Mouse (Mus musculus) forebrain, embryonic 10.5 days (tissue): ENCODE data around the gene Aldh1l1. TPM values are rescaled to one million over a fixed set of nuclear protein-coding genes. Genes with fewer than 3 reads are reported as not detected.
A peak's percentile ranks its signal among the peaks of the same experiment; 100 is the strongest.

Source experiments
- DNase-seq: peaks from one replicate; pipeline ENCODE4 v3.0.0-alpha.2; 2017; ENCODE audit warnings: low spot score; ENCODE audit errors: extremely low spot score
- H3K27ac ChIP-seq: fragments of 300-500 bp; sonication (generic); 2 replicates; pipeline ENCODE4 v1.5.1; 2016; ENCODE audit warnings: mild to moderate bottlenecking
- H3K27me3 ChIP-seq: fragments of 300-500 bp; sonication (generic); 2 replicates; pipeline ENCODE4 v1.6.1; 2016; ENCODE audit warnings: mild to moderate bottlenecking; ENCODE audit not compliant: poor library complexity, severe bottlenecking
- H3K36me3 ChIP-seq: fragments of 300-500 bp; sonication (generic); replicated peaks from 2 replicates; pipeline ENCODE4 v1.6.1; 2016; ENCODE audit warnings: mild to moderate bottlenecking, moderate library complexity
- H3K4me1 ChIP-seq: fragments of 300-500 bp; sonication (generic); 2 replicates; pipeline ENCODE4 v1.6.1; 2016
- H3K4me3 ChIP-seq: fragments of 300-500 bp; sonication (generic); 2 replicates; pipeline ENCODE4 v1.5.1; 2016; ENCODE audit warnings: mild to moderate bottlenecking, moderate library complexity
- H3K9me3 ChIP-seq: fragments of 300-500 bp; sonication (generic); 2 replicates; pipeline ENCODE4 v1.6.1; 2016; ENCODE audit warnings: mild to moderate bottlenecking, moderate library complexity
- WGBS: fragments of 180-500 bp; shearing (Covaris S2); methylation state at CpG from one replicate; pipeline ENCODE4 v1.1.7; 2016; 5-methylcytosine and 5-hydroxymethylcytosine counted together
- polyA plus RNA-seq: library from polyadenylated mRNA; unstranded; fragments of >200 nt; fragmentation: Nextera tagmentation; extraction: Ambion mirVana; gene quantifications from 2 replicates; pipeline ENCODE4 v1.2.1, GENCODE M21; 2016

The Aldh1l1 gene
- polyA plus RNA-seq, 1 experiment from 2014 or later = 1.7 TPM

DNA sequence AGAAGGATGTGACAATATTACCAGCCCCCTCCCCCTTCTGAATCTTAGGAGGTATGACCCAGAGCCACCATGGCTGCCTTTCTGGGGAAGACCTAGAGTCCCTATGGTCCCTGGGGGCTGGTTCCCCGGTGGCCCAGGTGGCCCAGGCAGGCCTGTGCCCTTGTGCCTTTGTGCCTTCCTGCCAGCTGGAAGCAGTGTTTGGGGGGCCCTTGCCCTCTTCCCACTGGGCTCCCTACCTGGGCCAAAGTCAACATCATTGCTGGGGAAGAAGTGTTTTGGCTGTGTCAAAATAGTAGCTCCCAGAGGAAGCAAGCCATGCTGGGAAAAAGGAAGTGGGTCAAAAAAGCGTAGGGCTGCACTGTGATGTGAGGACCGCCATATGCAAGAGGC, 11.9 kb upstream of the Aldh1l1 start:
- 89% methylated on average over 3 of the region's 3 CpGs for WGBS

DNA sequence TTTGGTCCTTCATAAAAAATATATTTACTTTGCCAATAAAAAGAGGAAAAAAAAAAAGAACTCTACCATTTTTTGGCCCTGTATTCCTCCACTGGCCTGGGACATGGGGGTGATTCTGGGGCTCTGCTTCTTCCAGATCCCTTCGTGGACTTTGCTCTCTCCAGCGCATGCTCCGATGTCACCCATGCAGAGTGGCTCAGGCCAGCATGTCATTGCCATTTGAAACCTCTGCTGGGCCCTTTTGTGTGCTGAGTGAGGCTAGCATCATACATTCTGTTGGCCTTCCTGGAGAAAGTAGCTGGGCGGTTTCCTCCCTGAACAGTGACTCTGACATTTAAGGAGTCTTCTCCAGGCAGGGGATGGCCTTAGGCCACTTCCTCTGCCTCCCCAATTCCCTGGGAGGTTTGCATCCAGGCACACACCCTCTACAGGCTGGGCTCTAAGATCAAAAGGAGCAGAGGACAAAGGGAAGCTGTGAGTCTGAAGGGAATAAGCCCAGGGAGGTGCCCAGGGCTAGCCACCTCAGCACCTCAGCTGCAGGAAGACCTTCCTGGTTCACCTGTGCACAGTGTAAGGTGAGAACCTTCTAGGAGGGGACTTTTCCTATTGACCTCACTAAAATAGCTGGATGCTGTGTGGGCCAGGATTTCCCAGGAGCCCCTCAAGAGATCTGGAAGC, 10.9 kb upstream of the Aldh1l1 start:
- Histone ChIP-seq H3K27ac (no peak overlapping the region), H3K27me3 (no peaks in the 10 kb centered on the region), H3K4me3 (no peak overlapping the region), H3K36me3 (0 out of 2 replicates have a peak, but pooled peaks cover 2% of the 10 kb centered on the region), H3K4me1 (peaks cover 22% of the 10 kb centered on the region), H3K9me3 (no peaks in the 10 kb centered on the region)
- 80% methylated on average over 4 of the region's 4 CpGs for WGBS
- no peak for DNase-seq

More for the DNA sequence above, 11.9 kb upstream of the Aldh1l1 start:
- H3K36me3 ChIP-seq = 0 out of 2 replicates have a peak, but pooled peaks cover 8% of the 10 kb centered on the region
- peaks cover 22% of the 10 kb centered on the region for H3K4me1 ChIP-seq
- H3K27me3 ChIP-seq = no peaks in the 10 kb centered on the region
- no peak overlapping the region for H3K4me3 ChIP-seq
- no peak for DNase-seq
- no peak overlapping the region for H3K27ac ChIP-seq
- H3K9me3 ChIP-seq = no peaks in the 10 kb centered on the region

DNA sequence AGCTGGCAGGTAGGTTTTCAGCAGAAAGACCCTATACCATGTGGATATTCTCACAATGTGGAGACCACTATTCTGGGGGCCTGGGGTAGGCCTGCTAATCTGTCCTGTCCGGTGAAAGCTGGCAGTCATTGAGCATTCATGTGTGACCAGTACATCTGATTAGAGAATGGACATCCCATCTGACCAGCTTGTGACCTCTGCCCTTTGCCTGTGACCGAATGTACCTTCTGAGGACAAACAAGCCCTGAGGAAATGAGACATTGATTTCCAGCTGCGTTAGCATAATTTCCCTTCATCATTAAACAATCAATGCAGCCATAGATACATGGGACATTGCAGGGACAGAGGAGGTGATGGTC, 10.4 kb upstream of the Aldh1l1 start:
- Histone ChIP-seq H3K27ac (no peak overlapping the region), H3K9me3 (no peaks in the 10 kb centered on the region), H3K36me3 (0 out of 2 replicates have a peak, but pooled peaks cover 2% of the 10 kb centered on the region), H3K4me3 (no peak overlapping the region), H3K4me1 (peaks cover 22% of the 10 kb centered on the region), H3K27me3 (no peaks in the 10 kb centered on the region)
- no peak for DNase-seq
- 73% methylated on average over 3 of the region's 3 CpGs for WGBS

DNA sequence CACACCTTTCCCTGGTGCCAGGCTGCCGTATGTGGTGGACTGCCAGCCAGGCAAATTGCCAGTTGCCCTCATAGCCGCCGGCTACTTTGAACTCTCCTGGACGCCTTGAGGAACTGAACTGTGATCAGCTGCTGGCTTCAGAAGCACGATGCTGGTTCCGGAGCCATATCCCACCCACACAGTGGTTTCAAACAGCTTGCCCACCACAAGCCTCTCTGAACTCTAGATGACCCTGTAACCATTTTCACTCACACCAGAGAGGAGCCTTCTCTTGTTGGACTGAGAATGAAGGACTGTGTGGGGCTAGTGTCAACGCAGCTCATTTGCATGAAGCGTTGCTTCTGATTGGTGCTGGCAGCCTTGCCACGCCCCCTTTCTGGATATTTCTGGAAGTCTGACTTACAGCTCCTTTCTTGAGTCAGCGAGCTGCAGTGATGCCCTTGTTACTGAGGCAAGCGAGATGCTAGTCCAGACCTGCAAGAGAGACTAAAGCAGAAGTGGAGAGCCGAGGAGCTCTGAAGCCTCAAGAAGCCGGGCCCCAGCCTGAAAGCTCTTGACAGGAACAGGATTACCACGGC, 9.2 kb upstream of the Aldh1l1 start:
- Histone ChIP-seq H3K27ac (no peak overlapping the region), H3K4me1 (peaks cover 14% of the 10 kb centered on the region), H3K27me3 (no peaks in the 10 kb centered on the region), H3K9me3 (no peaks in the 10 kb centered on the region), H3K4me3 (no peak overlapping the region), H3K36me3 (0 out of 2 replicates have a peak, but pooled peaks cover 2% of the 10 kb centered on the region)
- DNase-seq = no peak
- WGBS = 81% methylated on average over 14 of the region's 14 CpGs

DNA sequence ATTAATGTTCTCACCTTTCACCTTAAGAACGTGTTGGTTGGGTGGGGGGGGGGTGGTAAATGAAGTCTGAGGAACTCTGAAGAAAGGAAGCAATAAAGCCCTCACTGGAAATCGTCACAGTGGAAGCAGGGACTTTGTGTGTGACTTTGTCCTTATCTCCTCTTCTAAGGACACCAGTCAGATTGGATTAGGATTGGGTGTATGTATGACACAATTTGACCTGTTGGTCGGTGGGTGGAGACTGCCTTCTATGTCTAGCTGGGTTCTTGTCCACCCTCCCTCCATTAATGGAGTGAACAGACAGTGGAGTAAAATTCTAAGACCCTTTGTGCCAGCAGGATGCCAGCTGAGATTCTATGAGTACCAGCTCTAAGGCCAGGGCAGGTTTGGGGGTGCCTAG, 2.0 kb upstream of the Aldh1l1 start:
- H3K4me3 ChIP-seq = no peak overlapping the region
- H3K36me3 ChIP-seq = no peaks in the 10 kb centered on the region
- H3K9me3 ChIP-seq = no peaks in the 10 kb centered on the region
- H3K4me1 ChIP-seq = no peaks in the 10 kb centered on the region
- H3K27ac ChIP-seq = no peak overlapping the region
- no peaks in the 10 kb centered on the region for H3K27me3 ChIP-seq
- WGBS = 78% methylated on average over 3 of the region's 3 CpGs
- no peak for DNase-seq

DNA sequence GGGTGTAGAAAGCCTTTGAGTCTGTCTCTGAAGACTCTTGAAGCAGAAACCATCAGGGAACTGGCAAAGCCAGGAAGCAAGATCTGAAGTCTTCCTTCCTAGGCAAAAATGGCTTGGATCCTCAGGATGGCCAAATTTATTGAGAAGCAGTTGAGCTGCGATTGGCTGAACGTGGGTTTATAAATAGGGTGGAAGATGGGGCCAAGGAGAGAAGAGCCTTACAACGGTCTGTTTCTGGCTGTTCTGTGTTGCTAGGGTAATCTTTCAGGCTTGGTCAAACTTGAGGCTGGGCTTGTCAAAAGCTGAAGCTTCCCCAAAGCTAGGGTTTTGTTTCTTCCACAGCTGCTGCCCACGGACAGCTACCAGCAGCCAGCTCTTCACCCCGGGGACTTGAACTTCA, 1.4 kb upstream of the Aldh1l1 start:
- H3K9me3 ChIP-seq = no peaks in the 10 kb centered on the region
- no peak overlapping the region for H3K4me3 ChIP-seq
- DNase-seq = no peak
- H3K36me3 ChIP-seq = no peaks in the 10 kb centered on the region
- WGBS = 84% methylated on average over 5 of the region's 5 CpGs
- no peaks in the 10 kb centered on the region for H3K27me3 ChIP-seq
- no peak overlapping the region for H3K27ac ChIP-seq
- no peaks in the 10 kb centered on the region for H3K4me1 ChIP-seq

DNA sequence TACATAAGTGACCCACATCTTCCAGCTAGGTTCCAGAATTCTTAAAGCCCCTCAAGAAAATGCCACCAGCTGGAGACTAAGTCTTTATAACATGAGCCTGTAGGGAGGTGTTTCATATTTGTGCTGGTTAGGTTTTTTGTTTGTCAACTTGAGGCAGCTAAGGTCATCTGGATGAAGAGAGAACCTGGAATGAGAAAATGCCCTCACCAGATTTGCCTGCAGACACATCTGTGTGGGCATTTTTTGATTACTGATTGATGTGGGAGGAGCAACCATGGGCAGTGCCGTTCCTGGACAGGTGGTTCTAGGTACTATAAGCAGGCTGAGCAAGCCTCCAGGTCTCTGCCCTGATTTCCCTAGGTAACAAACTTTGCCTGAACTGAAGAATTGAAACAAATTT, 1.3 kb downstream of the Aldh1l1 start:
- no peaks in the 10 kb centered on the region for H3K4me1 ChIP-seq
- no peak overlapping the region for H3K4me3 ChIP-seq
- H3K9me3 ChIP-seq = no peaks in the 10 kb centered on the region
- DNase-seq = no peak
- H3K27ac ChIP-seq = no peak overlapping the region
- WGBS = 92% methylated on average over 1 of the region's 1 CpGs
- H3K27me3 ChIP-seq = no peaks in the 10 kb centered on the region
- H3K36me3 ChIP-seq = no peaks in the 10 kb centered on the region

DNA sequence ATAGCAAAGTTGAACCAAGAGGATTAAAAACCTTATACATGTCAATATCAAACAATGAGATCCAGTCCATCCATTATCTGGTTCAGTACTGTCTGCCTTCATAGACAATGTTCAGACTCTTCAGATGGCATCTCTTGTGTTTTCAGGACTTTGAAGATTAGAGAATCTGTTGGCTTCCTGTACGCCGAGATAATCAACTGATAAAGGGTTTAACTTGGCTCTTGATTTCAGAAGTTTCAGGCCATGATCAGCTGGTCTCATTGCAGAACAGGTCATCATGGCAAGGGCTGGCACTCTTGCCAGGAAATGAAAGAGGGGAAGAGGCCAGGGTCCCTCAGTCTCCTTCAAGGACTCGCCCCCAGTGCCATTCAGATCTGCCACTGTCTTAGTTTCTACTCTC, 3.3 kb downstream of the Aldh1l1 start:
- no peak overlapping the region for H3K4me3 ChIP-seq
- no peaks in the 10 kb centered on the region for H3K36me3 ChIP-seq
- H3K27ac ChIP-seq = no peak overlapping the region
- H3K27me3 ChIP-seq = no peaks in the 10 kb centered on the region
- DNase-seq = no peak
- no peaks in the 10 kb centered on the region; the same call in 1 of the 2 replicates for H3K4me1 ChIP-seq
- no peaks in the 10 kb centered on the region for H3K9me3 ChIP-seq
- WGBS = 90% methylated on average over 3 of the region's 3 CpGs

DNA sequence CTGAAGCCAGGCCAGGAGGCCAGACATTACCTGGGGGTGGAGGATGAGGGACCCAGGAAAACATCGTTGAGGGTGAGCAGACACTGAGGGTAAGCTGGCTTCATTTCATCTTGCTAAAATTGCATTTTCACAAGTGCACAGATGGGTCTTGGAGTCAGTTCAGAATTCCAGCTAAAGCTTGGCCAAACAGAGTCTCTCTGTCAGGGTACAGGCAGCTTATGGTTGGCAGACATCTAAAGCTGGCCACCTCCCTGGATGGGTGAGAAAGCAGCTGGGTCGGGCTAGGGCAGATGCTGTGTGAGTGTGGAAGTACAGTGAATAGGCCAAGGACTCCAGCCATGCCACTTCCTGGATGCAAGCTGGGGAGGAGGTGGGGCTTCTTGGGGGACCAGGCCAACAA, 4.7 kb downstream of the Aldh1l1 start:
- no peaks in the 10 kb centered on the region for H3K36me3 ChIP-seq
- no peak overlapping the region for H3K4me3 ChIP-seq
- peaks cover 8% of the 10 kb centered on the region for H3K4me1 ChIP-seq
- 88% methylated on average over 2 of the region's 2 CpGs for WGBS
- H3K27me3 ChIP-seq = no peaks in the 10 kb centered on the region
- no peak for DNase-seq
- H3K27ac ChIP-seq = no peak overlapping the region
- no peaks in the 10 kb centered on the region for H3K9me3 ChIP-seq

DNA sequence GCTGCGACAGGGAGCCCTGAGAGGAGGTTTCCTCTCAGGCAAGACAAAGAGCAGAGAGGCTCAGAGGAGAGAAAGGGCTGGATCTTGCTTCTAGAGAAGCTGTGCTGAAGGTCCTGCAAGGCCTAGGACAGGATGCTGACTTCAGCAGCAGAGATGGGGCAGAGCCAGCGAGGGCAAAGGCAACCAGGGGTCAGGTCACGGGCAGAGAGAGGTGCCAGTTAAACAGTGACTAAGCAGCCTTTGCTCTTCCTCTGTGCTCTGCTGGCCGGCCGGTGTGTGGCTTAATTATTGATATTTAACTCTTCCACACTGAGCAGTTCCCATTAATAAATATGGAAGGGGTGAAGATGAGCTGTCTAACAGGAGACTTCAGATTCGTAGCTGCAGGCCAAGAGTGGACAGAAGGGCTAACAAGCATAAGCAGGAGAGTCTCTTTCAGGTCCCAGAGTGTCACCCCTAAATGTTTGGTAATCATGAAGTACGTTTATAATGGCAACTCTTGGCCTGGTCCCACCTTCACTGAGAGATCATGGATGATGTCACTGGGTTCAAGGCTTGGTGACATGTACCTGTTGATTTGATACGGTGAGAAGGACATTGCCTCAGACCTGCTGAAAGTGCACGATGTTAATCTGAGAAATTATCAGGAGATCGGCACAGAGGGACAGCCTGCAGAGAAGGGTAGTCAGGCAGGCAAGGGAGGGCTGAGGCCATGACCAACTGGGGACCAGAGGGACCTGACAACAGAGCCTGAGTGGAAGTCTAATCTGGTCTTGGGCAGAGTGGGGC, 5.9 kb downstream of the Aldh1l1 start:
- no peak overlapping the region for H3K4me3 ChIP-seq
- H3K27me3 ChIP-seq = no peaks in the 10 kb centered on the region
- DNase-seq = no peak
- 88% methylated on average over 10 of the region's 10 CpGs for WGBS
- H3K27ac ChIP-seq = no peak overlapping the region
- no peaks in the 10 kb centered on the region for H3K9me3 ChIP-seq
- H3K36me3 ChIP-seq = no peaks in the 10 kb centered on the region
- peaks cover 12% of the 10 kb centered on the region for H3K4me1 ChIP-seq

DNA sequence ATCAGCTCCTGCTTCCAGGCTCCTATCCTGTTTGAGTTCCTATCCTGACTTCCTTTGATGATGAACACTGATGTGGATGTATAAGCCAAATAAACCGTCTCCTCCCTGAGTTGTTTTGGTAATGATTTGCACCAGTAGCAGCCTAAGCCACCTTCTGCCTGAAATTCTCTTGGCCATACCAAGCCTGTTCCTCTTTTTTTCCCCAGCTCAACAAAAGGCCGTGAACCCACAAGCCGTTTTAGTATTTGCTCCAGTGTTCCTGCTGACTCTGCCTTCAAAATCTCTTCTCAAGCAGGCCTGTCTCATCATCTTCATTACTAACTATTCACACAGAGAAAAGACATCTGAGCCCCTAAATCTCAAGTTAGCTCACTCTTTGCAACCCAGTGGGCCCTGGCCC, 7.9 kb downstream of the Aldh1l1 start:
- H3K4me1 ChIP-seq = peaks cover 15% of the 10 kb centered on the region
- H3K27ac ChIP-seq = no peak overlapping the region
- WGBS = 87% methylated on average over 3 of the region's 3 CpGs

DNA sequence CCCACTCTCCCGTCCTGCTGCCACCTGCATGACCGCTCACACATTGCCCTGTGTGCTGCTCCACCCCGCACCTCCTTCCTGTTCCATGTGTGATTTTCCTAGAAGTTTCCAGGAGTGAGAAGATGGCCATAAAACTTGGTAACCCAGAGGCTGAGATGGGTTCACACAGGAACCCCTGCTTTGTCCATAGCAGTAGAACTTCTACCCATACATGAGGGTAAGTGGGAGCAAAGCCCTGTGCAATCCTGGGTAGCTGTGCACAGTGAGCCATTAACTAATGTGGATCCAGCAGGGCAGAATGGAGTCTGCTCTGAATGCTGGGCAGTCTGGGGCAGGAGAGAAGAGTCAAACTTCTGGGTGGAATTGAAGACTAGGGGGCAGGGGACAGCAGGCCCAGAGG, 8.3 kb downstream of the Aldh1l1 start:
- no peak for DNase-seq
- peaks cover 19% of the 10 kb centered on the region for H3K4me1 ChIP-seq
- no peaks in the 10 kb centered on the region for H3K27me3 ChIP-seq
- H3K27ac ChIP-seq = no peak overlapping the region
- WGBS = 91% methylated on average over 3 of the region's 3 CpGs
- H3K4me3 ChIP-seq = no peak overlapping the region
- H3K36me3 ChIP-seq = no peaks in the 10 kb centered on the region
- no peaks in the 10 kb centered on the region for H3K9me3 ChIP-seq

More for the DNA sequence above, 7.9 kb downstream of the Aldh1l1 start:
- Histone ChIP-seq H3K36me3 (no peaks in the 10 kb centered on the region), H3K27me3 (no peaks in the 10 kb centered on the region), H3K9me3 (no peaks in the 10 kb centered on the region), H3K4me3 (no peak overlapping the region)
- no peak for DNase-seq

DNA sequence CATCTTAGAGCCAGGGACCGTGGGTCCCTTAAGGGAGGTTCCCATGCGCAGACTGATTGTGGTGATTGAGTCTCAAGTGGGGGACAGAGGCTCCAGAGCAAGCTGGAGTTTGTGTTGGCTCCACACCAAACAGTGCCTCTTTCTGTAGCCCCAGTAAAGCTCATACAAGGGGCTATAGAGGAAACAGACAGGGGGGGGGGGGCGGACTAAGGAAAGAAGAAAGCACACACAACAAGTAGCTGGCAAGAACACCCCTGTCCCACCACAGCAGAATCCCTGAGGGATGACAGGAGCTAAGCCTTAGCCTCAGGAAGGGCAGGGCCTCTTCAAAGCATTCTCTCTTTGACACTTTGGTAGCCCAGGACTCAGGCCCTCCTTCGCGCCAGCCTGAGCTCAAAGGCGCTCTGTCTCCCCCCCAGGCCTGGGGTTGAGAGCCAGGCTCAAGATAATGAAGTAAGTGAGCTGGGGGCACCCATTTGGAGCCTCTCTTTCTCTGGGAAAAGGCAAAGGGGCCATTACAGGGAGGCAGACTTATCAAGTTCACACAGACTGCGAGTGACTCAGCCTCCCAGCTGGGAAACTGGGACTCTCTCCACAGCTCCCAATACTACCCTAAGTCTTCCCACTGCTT, 9.2 kb downstream of the Aldh1l1 start:
- Histone ChIP-seq H3K27ac (peak overlapping the region; percentile 64), H3K36me3 (no peaks in the 10 kb centered on the region), H3K4me3 (no peak overlapping the region), H3K9me3 (no peaks in the 10 kb centered on the region), H3K27me3 (no peaks in the 10 kb centered on the region), H3K4me1 (peaks cover 24% of the 10 kb centered on the region)
- WGBS = 68% methylated on average over 7 of the region's 7 CpGs
- no peak for DNase-seq
